Mouse (Mus musculus): ENCODE measurements at regions not wholly inside any gene's neighbourhood (a gene's known extent, or its start where the extent isn't known, plus 50 kb on each side); places are given as distances from the start of the nearest gene placed in this dataset.

GRCm38 (mm10) chr4:131565203-131565602 is 272.9 kb downstream of the Ptpru start:
- no peak for ATAC-seq (ENCODE audit: low FRiP score)
- 77% methylated on average over 7 of the region's 7 CpGs for WGBS
- Histone ChIP-seq H3K4me3 (ENCODE audit: low read depth, low read length) (no peak overlapping the region), H3K4me1 (replicated peaks; ENCODE audit: control insufficient read depth, insufficient read depth, low read length) (no peaks in the 10 kb centered on the region), H3K36me3 (ENCODE audit: control insufficient read depth, insufficient read depth, low read length) (no peaks in the 10 kb centered on the region), H3K4me2 (replicated peaks; ENCODE audit: low read depth, low read length) (no peak overlapping the region), H3K9ac (ENCODE audit: low read depth, low read length) (no peak overlapping the region), H3K27ac (ENCODE audit: low read depth, low read length) (no peak overlapping the region), H3K27me3 (ENCODE audit: control insufficient read depth, insufficient read depth, low read length) (no peaks in the 10 kb centered on the region), H3K9me3 (ENCODE audit: control insufficient read depth, low read length) (no peaks in the 10 kb centered on the region)
- no peak for DNase-seq (ENCODE audit: low spot score)

- no peak for ATAC-seq (ENCODE audit: low FRiP score)
- 67% methylated on average over 2 of the region's 2 CpGs for WGBS
- no peak overlapping the region for H3K27ac ChIP-seq (ENCODE audit: low read depth, low read length)
- no peaks in the 10 kb centered on the region for H3K36me3 ChIP-seq (ENCODE audit: control insufficient read depth, insufficient read depth, low read length)
- no peaks in the 10 kb centered on the region for H3K9me3 ChIP-seq (ENCODE audit: control insufficient read depth, low read length)
- H3K4me1 ChIP-seq (replicated peaks; ENCODE audit: control insufficient read depth, insufficient read depth, low read length), result no peaks in the 10 kb centered on the region
- no peak overlapping the region for H3K4me2 ChIP-seq (replicated peaks; ENCODE audit: low read depth, low read length)
- H3K9ac ChIP-seq (ENCODE audit: low read depth, low read length), result no peak overlapping the region
- no peaks in the 10 kb centered on the region for H3K27me3 ChIP-seq (ENCODE audit: control insufficient read depth, insufficient read depth, low read length)
- no peak overlapping the region for H3K4me3 ChIP-seq (ENCODE audit: low read depth, low read length)
- DNase-seq (ENCODE audit: low spot score), result peak; percentile 7
These were observed 270.8 kb downstream of the Ptpru start for GRCm38 (mm10) chr4:131567241-131567640.

GRCm38 (mm10) chr4:131569156-131569555 is 268.9 kb downstream of the Ptpru start:
- WGBS, result 61% methylated on average over 5 of the region's 5 CpGs
- DNase-seq (ENCODE audit: low spot score) (peak; percentile 6), ATAC-seq (ENCODE audit: low FRiP score) (no peak)
- no peak overlapping the region for H3K4me3 ChIP-seq (ENCODE audit: low read depth, low read length)
- no peak overlapping the region for H3K4me2 ChIP-seq (replicated peaks; ENCODE audit: low read depth, low read length)
- no peaks in the 10 kb centered on the region for H3K4me1 ChIP-seq (replicated peaks; ENCODE audit: control insufficient read depth, insufficient read depth, low read length)
- H3K27ac ChIP-seq (ENCODE audit: low read depth, low read length), result no peak overlapping the region
- no peaks in the 10 kb centered on the region for H3K9me3 ChIP-seq (ENCODE audit: control insufficient read depth, low read length)
- no peaks in the 10 kb centered on the region for H3K36me3 ChIP-seq (ENCODE audit: control insufficient read depth, insufficient read depth, low read length)
- no peaks in the 10 kb centered on the region for H3K27me3 ChIP-seq (ENCODE audit: control insufficient read depth, insufficient read depth, low read length)
- no peak overlapping the region for H3K9ac ChIP-seq (ENCODE audit: low read depth, low read length)

- Histone ChIP-seq H3K27ac (ENCODE audit: low read depth, low read length) (no peak overlapping the region), H3K27me3 (ENCODE audit: control insufficient read depth, insufficient read depth, low read length) (no peaks in the 10 kb centered on the region), H3K4me2 (replicated peaks; ENCODE audit: low read depth, low read length) (no peak overlapping the region), H3K9me3 (ENCODE audit: control insufficient read depth, low read length) (no peaks in the 10 kb centered on the region), H3K36me3 (ENCODE audit: control insufficient read depth, insufficient read depth, low read length) (no peaks in the 10 kb centered on the region), H3K4me3 (ENCODE audit: low read depth, low read length) (no peak overlapping the region), H3K4me1 (replicated peaks; ENCODE audit: control insufficient read depth, insufficient read depth, low read length) (no peaks in the 10 kb centered on the region), H3K9ac (ENCODE audit: low read depth, low read length) (no peak overlapping the region)
- WGBS, result 79% methylated on average over 4 of the region's 4 CpGs
- ATAC-seq (ENCODE audit: low FRiP score), result no peak
- no peak for DNase-seq (ENCODE audit: low spot score)
These were observed 260.5 kb downstream of the Ptpru start for GRCm38 (mm10) chr4:131577571-131577970.

GRCm38 (mm10) chr4:131585946-131586345 is 252.1 kb downstream of the Ptpru start:
- Histone ChIP-seq H3K36me3 (ENCODE audit: control insufficient read depth, insufficient read depth, low read length) (no peaks in the 10 kb centered on the region), H3K4me3 (ENCODE audit: low read depth, low read length) (no peak overlapping the region), H3K27me3 (ENCODE audit: control insufficient read depth, insufficient read depth, low read length) (no peaks in the 10 kb centered on the region), H3K4me1 (replicated peaks; ENCODE audit: control insufficient read depth, insufficient read depth, low read length) (no peaks in the 10 kb centered on the region), H3K4me2 (replicated peaks; ENCODE audit: low read depth, low read length) (no peak overlapping the region), H3K9me3 (ENCODE audit: control insufficient read depth, low read length) (no peaks in the 10 kb centered on the region), H3K27ac (ENCODE audit: low read depth, low read length) (no peak overlapping the region), H3K9ac (ENCODE audit: low read depth, low read length) (no peak overlapping the region)
- DNase-seq (ENCODE audit: low spot score) (no peak), ATAC-seq (ENCODE audit: low FRiP score) (no peak)
- 79% methylated on average over 3 of the region's 3 CpGs for WGBS

- ATAC-seq (ENCODE audit: low FRiP score) (no peak), DNase-seq (ENCODE audit: low spot score) (peak; percentile 8)
- no peak overlapping the region for H3K27ac ChIP-seq (ENCODE audit: low read depth, low read length)
- H3K36me3 ChIP-seq (ENCODE audit: control insufficient read depth, insufficient read depth, low read length), result no peaks in the 10 kb centered on the region
- H3K9me3 ChIP-seq (ENCODE audit: control insufficient read depth, low read length), result no peaks in the 10 kb centered on the region
- no peaks in the 10 kb centered on the region for H3K4me1 ChIP-seq (replicated peaks; ENCODE audit: control insufficient read depth, insufficient read depth, low read length)
- no peaks in the 10 kb centered on the region for H3K27me3 ChIP-seq (ENCODE audit: control insufficient read depth, insufficient read depth, low read length)
- no peak overlapping the region for H3K4me3 ChIP-seq (ENCODE audit: low read depth, low read length)
- no peak overlapping the region for H3K4me2 ChIP-seq (replicated peaks; ENCODE audit: low read depth, low read length)
- WGBS, result 68% methylated on average over 7 of the region's 7 CpGs
- H3K9ac ChIP-seq (ENCODE audit: low read depth, low read length), result no peak overlapping the region
These were observed 250.6 kb downstream of the Ptpru start for GRCm38 (mm10) chr4:131587536-131587935.

GRCm38 (mm10) chr4:131590136-131590535 is 248.0 kb downstream of the Ptpru start:
- ATAC-seq (ENCODE audit: low FRiP score) (no peak), DNase-seq (ENCODE audit: low spot score) (no peak)
- no peaks in the 10 kb centered on the region for H3K36me3 ChIP-seq (ENCODE audit: control insufficient read depth, insufficient read depth, low read length)
- H3K9ac ChIP-seq (ENCODE audit: low read depth, low read length), result no peak overlapping the region
- H3K4me2 ChIP-seq (replicated peaks; ENCODE audit: low read depth, low read length), result no peak overlapping the region
- no peaks in the 10 kb centered on the region for H3K27me3 ChIP-seq (ENCODE audit: control insufficient read depth, insufficient read depth, low read length)
- H3K4me1 ChIP-seq (replicated peaks; ENCODE audit: control insufficient read depth, insufficient read depth, low read length), result no peaks in the 10 kb centered on the region
- no peak overlapping the region for H3K4me3 ChIP-seq (ENCODE audit: low read depth, low read length)
- 72% methylated on average over 4 of the region's 4 CpGs for WGBS
- H3K27ac ChIP-seq (ENCODE audit: low read depth, low read length), result no peak overlapping the region
- no peaks in the 10 kb centered on the region for H3K9me3 ChIP-seq (ENCODE audit: control insufficient read depth, low read length)

- Histone ChIP-seq H3K4me3 (ENCODE audit: low read depth, low read length) (no peak overlapping the region), H3K36me3 (ENCODE audit: control insufficient read depth, insufficient read depth, low read length) (no peaks in the 10 kb centered on the region), H3K27me3 (ENCODE audit: control insufficient read depth, insufficient read depth, low read length) (no peaks in the 10 kb centered on the region), H3K9ac (ENCODE audit: low read depth, low read length) (no peak overlapping the region), H3K27ac (ENCODE audit: low read depth, low read length) (no peak overlapping the region), H3K9me3 (ENCODE audit: control insufficient read depth, low read length) (no peaks in the 10 kb centered on the region), H3K4me2 (replicated peaks; ENCODE audit: low read depth, low read length) (no peak overlapping the region), H3K4me1 (replicated peaks; ENCODE audit: control insufficient read depth, insufficient read depth, low read length) (no peaks in the 10 kb centered on the region)
- no peak for DNase-seq (ENCODE audit: low spot score)
- no peak for ATAC-seq (ENCODE audit: low FRiP score)
- WGBS, result 94% methylated on average over 5 of the region's 5 CpGs
These were observed 246.6 kb downstream of the Ptpru start for GRCm38 (mm10) chr4:131591456-131591855.

- 92% methylated on average over 10 of the region's 10 CpGs for WGBS
- DNase-seq (ENCODE audit: low spot score) (no peak), ATAC-seq (ENCODE audit: low FRiP score) (no peak)
- Histone ChIP-seq H3K36me3 (ENCODE audit: control insufficient read depth, insufficient read depth, low read length) (no peaks in the 10 kb centered on the region), H3K9ac (ENCODE audit: low read depth, low read length) (no peak overlapping the region), H3K27me3 (ENCODE audit: control insufficient read depth, insufficient read depth, low read length) (no peaks in the 10 kb centered on the region), H3K27ac (ENCODE audit: low read depth, low read length) (no peak overlapping the region), H3K9me3 (ENCODE audit: control insufficient read depth, low read length) (no peaks in the 10 kb centered on the region), H3K4me3 (ENCODE audit: low read depth, low read length) (no peak overlapping the region), H3K4me2 (replicated peaks; ENCODE audit: low read depth, low read length) (no peak overlapping the region), H3K4me1 (replicated peaks; ENCODE audit: control insufficient read depth, insufficient read depth, low read length) (no peaks in the 10 kb centered on the region)
These were observed 240.1 kb downstream of the Ptpru start for GRCm38 (mm10) chr4:131597996-131598395.

Measured in hindbrain, embryonic 11.5 days (tissue).